Mouse (Mus musculus) C2C12 (cell line): Measurements from ENCODE around the gene Clec1b. TPM values are rescaled to one million over a fixed set of nuclear protein-coding genes. Genes with fewer than 3 reads are reported as not detected.

Source experiments
- H3K27me3 ChIP-seq: one replicate; pipeline ENCODE4 v1.6.1; 2011; ENCODE audit not compliant: control insufficient read depth, insufficient read depth, insufficient read length
- H3K36me3 ChIP-seq: one replicate; pipeline ENCODE4 v1.6.1; 2011; ENCODE audit not compliant: control insufficient read depth, insufficient read depth
- H3K4me3 ChIP-seq: one replicate; pipeline ENCODE4 v1.5.1; 2011; ENCODE audit warnings: mild to moderate bottlenecking, control low read depth; ENCODE audit not compliant: poor library complexity, insufficient read depth, severe bottlenecking
- H3K79me2 ChIP-seq: one replicate; pipeline ENCODE4 v1.6.1; 2011; ENCODE audit not compliant: control insufficient read depth, insufficient read depth
- H3K79me3 ChIP-seq: one replicate; pipeline ENCODE4 v1.6.1; 2011; ENCODE audit warnings: low read depth, control low read depth
- H3ac ChIP-seq: one replicate; pipeline ENCODE3; 2011; ENCODE audit warnings: low read depth; ENCODE audit not compliant: control insufficient read depth, insufficient read length
- CEBPB ChIP-seq: IDR thresholded peaks from one replicate; pipeline ENCODE4 v1.6.1; 2011; ENCODE audit warnings: low read depth, mild to moderate bottlenecking, control low read depth, moderate library complexity
- CTCF ChIP-seq: IDR thresholded peaks from one replicate; pipeline ENCODE4 v1.5.1; 2011; ENCODE audit not compliant: control insufficient read depth, insufficient read depth, insufficient read length
- FOSL1 ChIP-seq: IDR thresholded peaks from one replicate; pipeline ENCODE4 v1.8.0; 2011; ENCODE audit warnings: mild to moderate bottlenecking, low read length; ENCODE audit not compliant: poor library complexity, insufficient read depth, severe bottlenecking
- MAX ChIP-seq: IDR thresholded peaks from one replicate; pipeline ENCODE4 v1.6.1; 2011; ENCODE audit warnings: mild to moderate bottlenecking, control low read depth
- MYOD1 ChIP-seq: IDR thresholded peaks from one replicate; pipeline ENCODE4 v1.6.1; 2011; ENCODE audit warnings: low read depth; ENCODE audit not compliant: control insufficient read depth, insufficient read length
- MYOG ChIP-seq: IDR thresholded peaks from one replicate; pipeline ENCODE4 v1.6.1; 2011; ENCODE audit not compliant: control insufficient read depth, insufficient read length; ENCODE audit errors: extremely low read depth
- USF1 ChIP-seq: IDR thresholded peaks from one replicate; pipeline ENCODE4 v1.6.1; 2011; ENCODE audit warnings: low read depth, mild to moderate bottlenecking, control low read depth, moderate library complexity
- polyA plus RNA-seq: library from polyadenylated mRNA; unstranded; fragments of >200 nt; fragmentation: generic; extraction: Trizol; gene quantifications from one replicate; pipeline ENCODE4 v1.2.1, GENCODE M21; 2012; ENCODE audit warnings: missing spikeins

Clec1b gene
- polyA plus RNA-seq, 1 experiment, result not detected

DNA sequence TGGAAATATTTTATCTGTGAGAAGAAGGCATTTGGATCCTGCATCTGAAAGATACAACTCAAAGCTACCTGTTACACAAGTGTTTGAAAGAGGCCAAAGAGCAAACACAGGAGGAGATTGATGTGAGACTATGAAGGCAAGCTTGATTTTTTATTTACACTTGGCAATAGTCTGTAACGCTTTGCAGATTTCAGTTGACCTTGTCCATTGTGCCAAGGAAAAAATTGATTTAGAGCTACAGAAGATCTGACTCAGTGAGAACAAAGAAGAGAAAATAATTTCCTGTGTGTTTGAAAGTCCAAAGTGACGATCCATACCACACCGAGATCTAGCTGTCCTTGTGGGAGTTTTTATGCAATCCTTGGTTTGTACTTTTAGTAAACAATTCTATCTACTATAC is 25.2 kb downstream of the Clec1b start:
- Histone ChIP-seq H3ac (no peak overlapping the region), H3K4me3 (no peak overlapping the region), H3K79me3 (no peaks in the 10 kb centered on the region), H3K27me3 (no peaks in the 10 kb centered on the region), H3K36me3 (no peaks in the 10 kb centered on the region), H3K79me2 (no peaks in the 10 kb centered on the region)
- TF ChIP-seq CEBPB (no peak), MAX (no peak), USF1 (no peak), CTCF (no peak)

DNA sequence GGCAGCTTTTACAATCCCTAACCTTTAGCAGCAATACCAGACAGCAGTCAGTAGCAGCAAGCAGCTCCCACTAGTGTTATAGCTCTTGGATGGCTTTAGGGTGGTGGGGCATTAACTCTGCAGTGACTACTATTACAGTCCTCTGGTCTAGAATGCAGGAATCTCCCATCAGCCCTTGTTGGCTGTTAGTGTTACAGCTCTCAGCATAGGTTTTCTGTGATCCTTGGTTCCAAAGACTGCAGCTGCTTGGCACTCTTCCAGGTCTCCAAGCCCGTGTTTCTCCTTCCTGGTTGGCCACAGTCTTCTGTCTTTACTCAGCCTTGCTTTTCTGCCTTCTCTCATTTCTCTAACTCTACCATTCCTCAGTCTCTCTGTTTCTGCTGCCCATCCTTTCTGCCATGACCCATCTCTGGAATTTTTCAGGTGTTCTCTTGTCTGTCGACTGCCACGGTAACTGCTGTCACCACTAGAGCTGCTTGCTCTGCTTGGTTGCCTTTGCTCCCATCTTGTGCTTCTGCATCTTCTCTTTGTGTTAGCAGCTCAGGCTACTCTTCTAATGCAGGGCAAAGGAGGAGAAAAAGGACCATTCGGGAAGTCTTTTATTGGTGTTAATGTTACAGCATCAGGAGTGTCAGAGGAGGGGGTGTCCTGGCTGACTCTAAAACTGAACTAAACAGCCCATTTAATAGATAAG is 26.1 kb downstream of the Clec1b start:
- no peaks in the 10 kb centered on the region for H3K79me3 ChIP-seq
- H3ac ChIP-seq, result no peak overlapping the region
- H3K27me3 ChIP-seq, result no peaks in the 10 kb centered on the region
- TF ChIP-seq MYOG (no peak), USF1 (no peak), CTCF (no peak), MAX (no peak), MYOD1 (no peak), FOSL1 (no peak), CEBPB (no peak)
- no peaks in the 10 kb centered on the region for H3K36me3 ChIP-seq
- H3K79me2 ChIP-seq, result no peaks in the 10 kb centered on the region
- no peak overlapping the region for H3K4me3 ChIP-seq

DNA sequence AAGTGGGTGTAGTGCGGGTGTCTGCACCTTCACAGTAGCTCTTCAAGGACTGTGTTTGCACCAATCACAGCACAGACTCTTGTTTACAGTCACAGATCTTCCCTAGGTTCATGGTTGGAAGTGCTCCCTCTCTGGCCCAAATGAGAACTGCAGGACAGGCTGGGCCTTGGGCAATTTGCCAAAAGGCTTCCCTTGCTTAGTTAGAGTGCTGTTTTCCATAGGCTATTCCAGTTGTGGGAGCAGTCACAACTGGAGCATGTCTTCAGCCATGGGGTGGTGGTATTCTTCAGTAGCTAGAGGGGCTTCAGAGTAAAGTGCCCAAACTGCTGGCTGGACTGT is 26.6 kb downstream of the Clec1b start:
- no peak overlapping the region for H3K4me3 ChIP-seq
- TF ChIP-seq MYOG (no peak), CTCF (peak; percentile 14), USF1 (no peak), MAX (no peak), CEBPB (no peak), FOSL1 (no peak)
- H3K36me3 ChIP-seq, result no peaks in the 10 kb centered on the region
- no peaks in the 10 kb centered on the region for H3K79me2 ChIP-seq
- H3K79me3 ChIP-seq, result no peaks in the 10 kb centered on the region
- no peak overlapping the region for H3ac ChIP-seq
- H3K27me3 ChIP-seq, result no peaks in the 10 kb centered on the region

DNA sequence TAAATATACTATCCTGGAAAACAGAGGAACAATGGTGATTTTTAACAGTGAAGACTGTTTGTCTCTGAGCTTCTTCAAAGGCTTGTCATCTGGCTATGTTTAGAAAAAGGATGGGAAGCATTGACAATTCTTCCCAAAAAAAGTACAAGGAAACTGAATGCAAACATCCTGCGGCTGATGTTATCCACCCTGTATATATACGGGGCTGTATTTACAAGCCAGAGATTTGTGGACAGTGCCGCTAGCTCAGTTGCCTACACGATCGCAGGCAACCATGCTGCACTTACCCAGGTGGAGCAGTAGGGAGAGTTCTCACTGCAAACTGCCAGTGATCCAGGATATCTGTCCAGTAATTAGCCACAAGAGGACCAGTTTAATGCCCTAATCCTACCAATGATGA is 28.1 kb downstream of the Clec1b start:
- H3K79me2 ChIP-seq, result no peaks in the 10 kb centered on the region
- no peaks in the 10 kb centered on the region for H3K79me3 ChIP-seq
- no peak overlapping the region for H3K4me3 ChIP-seq
- no peaks in the 10 kb centered on the region for H3K36me3 ChIP-seq
- H3K27me3 ChIP-seq, result no peaks in the 10 kb centered on the region
- H3ac ChIP-seq, result no peak overlapping the region
- TF ChIP-seq USF1, result no peak
- no peak for TF ChIP-seq CTCF
- no peak for TF ChIP-seq CEBPB
- no peak for TF ChIP-seq MYOG
- no peak for TF ChIP-seq FOSL1
- no peak for TF ChIP-seq MAX
- no peak for TF ChIP-seq MYOD1

DNA sequence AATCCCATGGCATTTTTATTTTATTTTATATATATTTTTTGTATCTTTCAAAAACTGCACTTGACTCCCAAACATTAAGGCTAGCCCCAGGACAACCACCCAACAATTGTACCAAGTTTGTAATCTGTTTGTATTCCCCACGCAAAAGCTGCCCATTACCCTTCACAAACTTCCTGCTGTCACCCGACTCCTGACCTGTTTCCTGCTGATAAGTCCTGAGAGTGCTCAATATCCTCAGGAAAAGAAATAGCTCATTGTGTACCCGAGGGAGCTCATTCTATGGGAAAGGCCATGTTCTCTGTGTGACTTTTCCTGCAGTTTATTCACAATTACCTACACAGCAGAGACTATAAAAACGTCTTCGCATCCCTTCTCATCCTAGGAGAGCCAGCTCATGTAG is 28.7 kb downstream of the Clec1b start:
- TF ChIP-seq MYOG (no peak), CTCF (no peak), USF1 (no peak), CEBPB (no peak), FOSL1 (no peak)
- H3ac ChIP-seq, result no peak overlapping the region
- no peaks in the 10 kb centered on the region for H3K36me3 ChIP-seq
- no peaks in the 10 kb centered on the region for H3K79me3 ChIP-seq
- no peak overlapping the region for H3K4me3 ChIP-seq
- no peaks in the 10 kb centered on the region for H3K79me2 ChIP-seq
- H3K27me3 ChIP-seq, result no peaks in the 10 kb centered on the region

DNA sequence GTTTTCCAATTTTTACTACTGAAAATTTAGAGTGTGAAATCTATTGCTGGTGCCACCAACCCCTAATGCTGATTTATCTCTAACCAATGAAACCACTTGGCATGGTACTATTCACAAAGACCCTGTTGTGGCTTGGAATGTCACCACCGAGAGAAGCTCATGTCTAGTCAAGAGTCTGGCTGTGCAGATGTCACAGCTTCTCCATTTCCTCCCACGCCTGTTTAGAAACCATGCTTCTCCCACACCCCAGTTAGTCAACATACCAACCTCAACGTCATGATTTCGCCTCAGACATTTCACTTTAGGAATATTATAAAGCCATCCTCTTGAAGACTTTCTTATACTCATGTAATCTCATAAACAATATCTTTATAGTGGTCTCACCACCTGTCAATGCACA is 30.2 kb downstream of the Clec1b start:
- no peaks in the 10 kb centered on the region for H3K79me2 ChIP-seq
- H3K27me3 ChIP-seq, result no peaks in the 10 kb centered on the region
- H3ac ChIP-seq, result no peak overlapping the region
- TF ChIP-seq FOSL1 (no peak), MYOG (no peak), CTCF (no peak), MAX (no peak), MYOD1 (no peak), CEBPB (no peak), USF1 (no peak)
- no peak overlapping the region for H3K4me3 ChIP-seq
- H3K79me3 ChIP-seq, result no peaks in the 10 kb centered on the region
- H3K36me3 ChIP-seq, result no peaks in the 10 kb centered on the region
